9 mouse cellular contexts compared by ENCODE assay signal in genomic region chr5:64044790-64045189, GRCm38 (mm10). TPM values are rescaled to one million over a fixed set of nuclear protein-coding genes. Genes with fewer than 3 reads are reported as not detected.
DNase-seq lines count a peak whose midpoint lies in the region; ATAC-seq and TF ChIP-seq lines count a peak whose summit lies in the region.
"Had no signal": no experiment of that assay in that cellular context is flagged by ENCODE, and none has a peak within 500 bp of the region (broad histone marks: within the 10 kb centered on the region; RNA-seq: fewer than 3 reads in every experiment).

No protein-coding gene starts in this region.

- no peaks in the 10 kb centered on the region for H3K9me3 ChIP-seq in midbrain, embryonic 12.5 days
- H3K9me3 ChIP-seq in midbrain, embryonic 11.5 days (ENCODE audit: control insufficient read depth, low read length): no peaks in the 10 kb centered on the region
- no peaks in the 10 kb centered on the region for H3K9me3 ChIP-seq in heart, embryonic 11.5 days (replicated peaks; ENCODE audit: control insufficient read depth, low read length)
- no peaks in the 10 kb centered on the region for H3K9me3 ChIP-seq in heart, embryonic 12.5 days (replicated peaks)
- H3K9me3 ChIP-seq: heart, embryonic 10.5 days had no signal

- ATAC-seq in midbrain, embryonic 12.5 days (ENCODE audit: low FRiP score, low read depth): no peak
- ATAC-seq in midbrain, embryonic 11.5 days (ENCODE audit: low FRiP score): no peak
- peak; percentile 60 for ATAC-seq in inflammation-experienced regulatory T-cells, adult 6 months
- no peak for ATAC-seq in heart, embryonic 11.5 days (replicated peaks; ENCODE audit: insufficient number of reproducible peaks, low FRiP score, low TSS enrichment)
- ATAC-seq in heart, embryonic 12.5 days (ENCODE audit: insufficient number of reproducible peaks, low FRiP score): no peak

- H3K4me2 ChIP-seq in midbrain, embryonic 12.5 days (replicated peaks): no peak overlapping the region
- H3K4me2 ChIP-seq in midbrain, embryonic 11.5 days: no peak overlapping the region
- no peak overlapping the region for H3K4me2 ChIP-seq in heart, embryonic 11.5 days
- no peak overlapping the region for H3K4me2 ChIP-seq in heart, embryonic 12.5 days

- H3K36me3 ChIP-seq in midbrain, embryonic 12.5 days: no peaks in the 10 kb centered on the region
- no peaks in the 10 kb centered on the region for H3K36me3 ChIP-seq in midbrain, embryonic 11.5 days (ENCODE audit: control insufficient read depth, insufficient read depth, low read length)
- H3K36me3 ChIP-seq in splenic B cell, adult 2 months (ENCODE audit: control insufficient read depth, insufficient read depth, low read length, poor library complexity, severe bottlenecking): no peaks in the 10 kb centered on the region
- no peaks in the 10 kb centered on the region for H3K36me3 ChIP-seq in heart, embryonic 11.5 days (ENCODE audit: control insufficient read depth, insufficient read depth, low read length)
- no peaks in the 10 kb centered on the region for H3K36me3 ChIP-seq in heart, embryonic 12.5 days
- H3K36me3 ChIP-seq: heart, embryonic 10.5 days had no signal

- no peaks in the 10 kb centered on the region for H3K27me3 ChIP-seq in midbrain, embryonic 12.5 days
- no peaks in the 10 kb centered on the region for H3K27me3 ChIP-seq in midbrain, embryonic 11.5 days (ENCODE audit: control insufficient read depth, insufficient read depth, low read length)
- no peaks in the 10 kb centered on the region for H3K27me3 ChIP-seq in splenic B cell, adult 2 months (ENCODE audit: control insufficient read depth, insufficient read depth, low read length, poor library complexity, severe bottlenecking)
- H3K27me3 ChIP-seq in heart, embryonic 11.5 days (ENCODE audit: control insufficient read depth, insufficient read depth, low read length): peaks cover 9% of the 10 kb centered on the region
- peaks cover 30% of the 10 kb centered on the region for H3K27me3 ChIP-seq in heart, embryonic 12.5 days (replicated peaks)

- H3K9ac ChIP-seq in midbrain, embryonic 12.5 days (replicated peaks): no peak overlapping the region
- no peak overlapping the region for H3K9ac ChIP-seq in midbrain, embryonic 11.5 days (ENCODE audit: low read length)
- H3K9ac ChIP-seq in heart, embryonic 11.5 days (ENCODE audit: low read depth, low read length): no peak overlapping the region
- no peak overlapping the region for H3K9ac ChIP-seq in heart, embryonic 12.5 days

- H3K27ac ChIP-seq in midbrain, embryonic 12.5 days (replicated peaks): peak overlapping the region; percentile 25; the same call in 1 of the 2 replicates
- no peak overlapping the region for H3K27ac ChIP-seq in midbrain, embryonic 11.5 days (ENCODE audit: low read depth, low read length)
- 0 out of 2 replicates have a peak overlapping the region, but pooled peaks have one; percentile 34 for H3K27ac ChIP-seq in bone marrow, adult 2 months (ENCODE audit: control insufficient read depth, insufficient read depth, low read depth, low read length, poor library complexity)
- no peak overlapping the region for H3K27ac ChIP-seq in heart, embryonic 11.5 days (ENCODE audit: low read depth, low read length)
- no peak overlapping the region for H3K27ac ChIP-seq in heart, embryonic 12.5 days (ENCODE audit: poor library complexity, severe bottlenecking)
- H3K27ac ChIP-seq: heart, embryonic 10.5 days had no signal

- 95% methylated on average over 18 of the region's 18 CpGs for WGBS in midbrain, embryonic 12.5 days
- 90% methylated on average over 18 of the region's 18 CpGs for WGBS in midbrain, embryonic 11.5 days
- WGBS in bone marrow, adult 2 months: 12% methylated on average over 18 of the region's 18 CpGs
- WGBS in heart, embryonic 11.5 days (ENCODE audit: insufficient replicate concordance): 87% methylated on average over 18 of the region's 18 CpGs
- 87% methylated on average over 18 of the region's 18 CpGs for WGBS in heart, embryonic 12.5 days

- TF ChIP-seq POLR2A in bone marrow, adult 2 months (IDR thresholded peaks at IDR 0.05; ENCODE audit: borderline replicate concordance, control insufficient read depth, low read depth, low read length): no peak

- no peak for TF ChIP-seq CTCF in bone marrow, adult 2 months (IDR thresholded peaks at IDR 0.05; ENCODE audit: control insufficient read depth, insufficient read depth, low read length)

- H3K4me1 ChIP-seq in midbrain, embryonic 12.5 days: peaks cover 30% of the 10 kb centered on the region
- 0 out of 2 replicates have a peak, but pooled peaks cover 2% of the 10 kb centered on the region for H3K4me1 ChIP-seq in midbrain, embryonic 11.5 days (ENCODE audit: control insufficient read depth, insufficient read depth, low read length)
- peaks cover 1% of the 10 kb centered on the region; the same call in 1 of the 2 replicates for H3K4me1 ChIP-seq in bone marrow, adult 2 months (ENCODE audit: control insufficient read depth, insufficient read depth, low read length)
- H3K4me1 ChIP-seq in heart, embryonic 11.5 days (ENCODE audit: control insufficient read depth, insufficient read depth, low read length): no peaks in the 10 kb centered on the region
- H3K4me1 ChIP-seq in heart, embryonic 12.5 days (replicated peaks): 0 out of 2 replicates have a peak, but pooled peaks cover 6% of the 10 kb centered on the region
- H3K4me1 ChIP-seq: heart, embryonic 10.5 days had no signal

- H3K4me3 ChIP-seq in midbrain, embryonic 12.5 days: no peak overlapping the region
- H3K4me3 ChIP-seq in midbrain, embryonic 11.5 days (ENCODE audit: low read depth, low read length): no peak overlapping the region
- H3K4me3 ChIP-seq in bone marrow, adult 2 months (replicated peaks; ENCODE audit: control insufficient read depth, low read depth, low read length): peak overlapping the region; percentile 33
- H3K4me3 ChIP-seq in heart, embryonic 11.5 days (ENCODE audit: low read depth, low read length): no peak overlapping the region
- no peak overlapping the region for H3K4me3 ChIP-seq in heart, embryonic 12.5 days
- H3K4me3 ChIP-seq: heart, embryonic 10.5 days had no signal

- no peak for DNase-seq in midbrain, embryonic 11.5 days (ENCODE audit: low spot score, missing footprints)
- peak; percentile 69 for DNase-seq in splenic B cell, adult 2 months (ENCODE audit: low read depth, low spot score)
- DNase-seq in kidney, postnatal 14 days: no peak

RNA-seq across cellular contexts. Expression of gene Pgm2, which starts 48.0 kb away (rescaled TPM):
- 25.1 and 25.3 TPM in 2 replicates for polyA plus RNA-seq in midbrain, embryonic 12.5 days (2016; fragmentation: Nextera tagmentation; extraction: Ambion mirVana)
- 22.8 and 29.3 TPM in 2 replicates for polyA plus RNA-seq in midbrain, embryonic 11.5 days (2014; fragmentation: Nextera tagmentation; extraction: Ambion mirVana)
- polyA plus RNA-seq in bone marrow, adult 2 months (2011; ENCODE audit: insufficient read depth, insufficient read length, low replicate concordance, missing spikeins): 9.0 and 19.3 TPM in 2 replicates
- 10 to 100 TPM; 18.2 to 27.0 (median 19.2) TPM for polyA plus RNA-seq in inflammation-experienced regulatory T-cells, adult 6 months (2017; shearing (Covaris generic))
- 18.1 and 20.2 TPM in 2 replicates for polyA plus RNA-seq in heart, embryonic 11.5 days (2014; fragmentation: Nextera tagmentation; extraction: Ambion mirVana)
- polyA plus RNA-seq in heart, embryonic 12.5 days (2016; fragmentation: Nextera tagmentation; extraction: Ambion mirVana): 20.7 and 21.0 TPM in 2 replicates

Comparison
In these comparisons a context has a peak if more than half of its experiments do, and no peak if none do; other contexts are left out.
1. H3K27ac ChIP-seq: peak in midbrain, embryonic 12.5 days (single experiment) and bone marrow, adult 2 months (single experiment); none in midbrain, embryonic 11.5 days (single experiment), heart, embryonic 11.5 days (single experiment) and heart, embryonic 12.5 days (single experiment).